Mouse (Mus musculus): ENCODE measurements at regions not wholly inside any gene's neighbourhood (a gene's known extent, or its start where the extent isn't known, plus 50 kb on each side); places are given as distances from the start of the nearest gene placed in this dataset.

- no peak for DNase-seq (ENCODE audit: low read depth, low spot score)
Measured at GRCm38 (mm10) chr10:111694227-111695200, 188.4 kb downstream of the Phlda1 start.

- DNase-seq (ENCODE audit: low read depth, low spot score): no peak
Measured at GRCm38 (mm10) chr10:111695918-111696760, 190.1 kb downstream of the Phlda1 start.

- DNase-seq (ENCODE audit: low read depth, low spot score): no peak
Measured at GRCm38 (mm10) chr10:111696987-111697386, 190.9 kb downstream of the Phlda1 start.

GRCm38 (mm10) chr10:111699557-111700508, 193.7 kb downstream of the Phlda1 start:
- DNase-seq (ENCODE audit: low read depth, low spot score): no peak

GRCm38 (mm10) chr10:111700570-111700969, 194.5 kb downstream of the Phlda1 start:
- no peak for DNase-seq (ENCODE audit: low read depth, low spot score)

- no peak for DNase-seq (ENCODE audit: low read depth, low spot score)
Measured at GRCm38 (mm10) chr10:111701138-111701537, 195.1 kb downstream of the Phlda1 start.

- DNase-seq (ENCODE audit: low read depth, low spot score): no peak
Measured at GRCm38 (mm10) chr10:111702435-111702834, 196.3 kb downstream of the Phlda1 start.

GRCm38 (mm10) chr10:111703447-111703846, 197.4 kb downstream of the Phlda1 start:
- no peak for DNase-seq (ENCODE audit: low read depth, low spot score)

- no peak for DNase-seq (ENCODE audit: low read depth, low spot score)
Measured at GRCm38 (mm10) chr10:111711519-111712113, 205.5 kb downstream of the Phlda1 start.

GRCm38 (mm10) chr10:111712991-111713390, 206.9 kb downstream of the Phlda1 start:
- no peak for DNase-seq (ENCODE audit: low read depth, low spot score)

GRCm38 (mm10) chr10:111713676-111714075, 207.6 kb downstream of the Phlda1 start:
- DNase-seq (ENCODE audit: low read depth, low spot score): no peak

GRCm38 (mm10) chr10:111715172-111715571, 209.1 kb downstream of the Phlda1 start:
- DNase-seq (ENCODE audit: low read depth, low spot score): no peak

- DNase-seq (ENCODE audit: low read depth, low spot score): no peak
Measured at GRCm38 (mm10) chr10:111719632-111720031, 213.5 kb downstream of the Phlda1 start.

GRCm38 (mm10) chr10:111721068-111721467, 215.0 kb downstream of the Phlda1 start:
- no peak for DNase-seq (ENCODE audit: low read depth, low spot score)

GRCm38 (mm10) chr10:111723885-111724284, 217.8 kb downstream of the Phlda1 start:
- DNase-seq (ENCODE audit: low read depth, low spot score): no peak

GRCm38 (mm10) chr10:111724574-111725414, 218.7 kb downstream of the Phlda1 start:
- DNase-seq (ENCODE audit: low read depth, low spot score): no peak

GRCm38 (mm10) chr10:111736026-111736425, 229.9 kb downstream of the Phlda1 start:
- no peak for DNase-seq (ENCODE audit: low read depth, low spot score)

GRCm38 (mm10) chr10:111739471-111740138, 232.9 kb upstream of the Krr1 start:
- DNase-seq (ENCODE audit: low read depth, low spot score): peak; percentile 62

- no peak for DNase-seq (ENCODE audit: low read depth, low spot score)
Measured at GRCm38 (mm10) chr10:111740586-111741265, 231.7 kb upstream of the Krr1 start.

All from ES-CJ7 (cell line).